Mouse (Mus musculus) C3H10T1/2 (cell line): Measurements from ENCODE around the gene Ipo8. TPM values are rescaled to one million over a fixed set of nuclear protein-coding genes. Genes with fewer than 3 reads are reported as not detected.

ENCODE experiments used
- polyA plus RNA-seq, 2 experiments: library from polyadenylated mRNA; unstranded; fragments of >200 nt; fragmentation: generic; extraction: Trizol; gene quantifications; one replicate each; pipeline ENCODE4 v1.2.1; 2012; ENCODE audit warnings: missing spikeins in 2 of 2

Gene Ipo8
- 10 to 100 TPM in 1 of 2 experiments, 1 to 10 TPM in 1; 1.3 to 11.1 TPM for polyA plus RNA-seq

GRCm38 (mm10) chr6:148830748-148831727, at the start of gene Ipo8:
Gene Ipo8 (minus strand): TSS chr6:148831467.

Other genes with a start within 250 kb of the Ipo8 start
- 1 to 10 TPM in 1 of 2 experiments, under 1 TPM in 1; 0.70 to 8.1 TPM for gene Caprin2, start 64.8 kb upstream of the Ipo8 start, polyA plus RNA-seq
- 1 to 10 TPM in 1 of 2 experiments, under 1 TPM in 1; 0.88 to 1.7 TPM for gene Sinhcaf, start 115.0 kb upstream of the Ipo8 start, polyA plus RNA-seq